Mouse (Mus musculus): ENCODE measurements around the gene Usp44.
A peak's percentile ranks its signal among the peaks of the same experiment; 100 is the strongest.
"Not testable (repeated sequence)": the region's sequence is repeated elsewhere in the genome, so short reads cannot be mapped to it uniquely, and the experiment has no call there.

Usp44 gene

DNA sequence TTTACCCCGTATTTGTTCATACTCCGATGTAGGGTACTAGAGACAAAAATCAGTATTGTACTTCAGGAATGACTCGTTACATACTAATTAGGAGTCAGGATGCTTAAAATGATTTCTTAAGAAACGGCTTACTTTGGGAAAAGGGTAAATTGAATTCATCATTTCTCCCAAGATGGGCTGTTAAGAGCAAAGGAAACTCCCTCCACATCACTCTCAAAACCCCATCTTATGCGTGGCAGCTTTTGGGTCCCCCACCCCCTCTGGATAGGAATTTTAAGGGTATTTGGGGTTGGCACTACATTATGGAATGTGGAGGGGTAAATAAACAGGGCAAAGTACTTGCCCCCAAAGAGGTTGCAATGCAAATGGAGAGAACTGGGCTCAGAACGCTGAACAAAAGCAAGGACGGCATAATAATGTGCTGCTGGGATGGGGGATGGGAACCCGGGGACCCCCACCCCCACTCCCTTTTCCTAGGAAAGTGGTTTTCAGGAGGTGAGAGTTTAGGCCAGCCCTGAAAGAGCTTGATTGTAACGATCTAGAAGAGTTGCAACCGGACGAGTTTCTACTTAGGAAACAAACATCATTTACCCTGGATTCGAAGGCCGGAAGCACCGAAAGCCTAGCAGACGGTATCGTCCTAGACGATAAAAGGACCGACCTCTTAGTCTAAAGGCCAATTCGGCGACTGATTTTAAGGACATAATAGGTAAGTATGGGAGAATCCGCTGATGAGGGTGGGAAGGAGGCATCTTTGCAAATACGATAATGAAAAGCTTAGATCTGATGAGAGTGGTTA, at the start of gene Usp44:
TSS of gene Usp44 (plus strand) at position 625 of the 799 bp plus-strand sequence.
- DNase-seq = no peak

DNA sequence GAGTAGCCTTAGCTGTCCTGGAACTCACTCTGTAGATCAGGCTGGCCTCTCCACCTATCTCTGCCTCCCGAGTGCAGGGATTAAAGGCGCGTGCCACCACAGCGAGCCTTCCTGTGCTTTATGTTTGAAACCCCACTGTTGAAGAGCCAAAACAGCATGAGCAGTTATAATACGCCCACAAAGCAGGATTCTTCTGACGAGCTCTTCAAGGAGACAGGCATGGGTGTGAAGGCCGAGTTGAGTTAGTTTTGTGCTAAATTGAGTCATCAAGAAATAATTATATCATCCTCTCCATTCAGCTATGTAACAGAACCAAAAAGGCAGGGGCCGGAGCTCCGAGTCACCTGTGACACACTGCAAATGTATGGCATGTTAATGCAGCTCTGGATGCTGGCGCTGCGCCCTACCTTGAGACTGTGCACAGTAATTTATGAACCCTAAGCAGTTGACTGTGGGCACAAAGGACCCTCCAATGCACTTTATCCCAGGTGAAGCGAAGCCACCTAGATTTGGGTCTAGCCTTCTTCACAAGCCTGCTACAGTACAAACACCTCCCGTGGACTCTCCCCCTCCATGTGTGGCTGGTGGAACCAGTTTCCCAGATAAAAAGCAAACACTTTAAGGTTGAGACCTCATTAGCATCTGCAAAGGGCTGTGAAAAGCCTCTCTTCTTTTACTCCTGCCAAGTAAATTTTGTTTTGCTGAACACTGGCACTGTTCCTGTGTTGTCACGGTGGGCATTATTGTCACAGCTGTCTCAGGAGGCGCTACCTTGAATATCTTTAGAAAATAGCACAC, 47.9 kb upstream of the Usp44 start:
- no peak for DNase-seq

DNA sequence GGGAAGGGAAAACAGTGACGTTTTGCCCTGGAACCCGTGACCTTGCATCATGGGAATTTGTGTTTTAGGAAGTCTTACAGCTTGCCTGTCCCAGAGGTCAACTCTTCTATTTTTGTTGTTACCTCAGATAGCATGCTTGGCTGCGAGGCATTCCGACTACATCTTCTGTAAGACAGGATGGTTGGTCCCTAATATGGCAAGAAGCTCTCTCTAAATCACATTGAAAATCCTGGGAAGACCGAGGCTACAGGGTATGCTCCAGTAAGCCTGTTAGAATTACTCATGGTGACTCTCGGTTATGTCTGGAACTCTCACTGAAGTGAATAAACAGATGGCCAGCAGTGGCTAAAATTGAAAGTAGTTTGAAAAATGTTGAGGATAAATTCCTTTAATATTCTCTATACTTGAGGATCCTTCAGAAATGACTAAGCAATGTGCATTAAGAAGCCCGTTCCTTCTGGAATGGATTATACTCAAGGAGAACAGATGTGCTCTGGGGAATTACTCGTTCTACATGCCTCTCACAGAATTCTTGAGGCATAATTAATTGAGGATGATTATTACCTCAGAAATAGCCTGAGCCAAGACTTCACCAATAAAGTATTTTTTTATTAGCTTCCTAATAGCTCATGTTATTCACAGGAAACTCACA, 31.5 kb upstream of the Usp44 start:
- DNase-seq = no peak

DNA sequence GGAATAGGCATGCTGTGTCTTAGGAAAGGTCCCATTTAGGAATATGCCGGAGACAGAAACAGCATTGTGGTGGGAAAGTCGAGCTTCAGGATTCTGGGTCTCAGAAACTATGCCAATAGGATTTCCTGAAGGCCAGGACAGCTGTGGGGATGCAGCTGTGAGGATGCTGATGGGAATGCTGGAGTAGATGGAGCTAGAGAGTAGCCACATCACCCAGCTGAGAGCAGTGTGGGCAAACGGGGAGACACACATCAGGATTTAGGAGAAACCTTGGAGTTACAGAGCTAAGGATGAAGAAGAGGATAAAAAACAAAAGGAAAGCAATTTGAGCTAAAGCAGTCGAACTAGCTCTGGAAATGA, 31.0 kb upstream of the Usp44 start:
- no peak for DNase-seq

DNA sequence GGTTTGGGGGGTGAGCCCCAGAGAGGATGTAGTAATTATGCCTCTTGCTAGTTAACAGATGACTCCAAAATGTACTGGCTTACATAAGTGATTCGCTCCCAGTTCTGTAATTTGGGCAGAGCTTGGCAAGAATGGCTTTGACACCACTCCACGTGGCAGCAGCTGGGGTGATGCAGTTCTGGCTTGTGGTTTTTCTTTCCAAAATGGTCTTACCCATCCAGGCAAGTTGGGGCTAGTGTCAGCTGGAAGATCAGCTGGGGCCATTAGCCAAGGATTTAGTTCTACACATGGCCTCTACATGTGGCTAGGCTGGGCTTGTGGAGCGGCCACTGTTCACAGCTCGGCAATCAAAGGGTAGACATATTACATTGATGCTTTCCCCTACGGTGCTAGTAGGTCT, 30.5 kb upstream of the Usp44 start:
- no peak for DNase-seq

DNA sequence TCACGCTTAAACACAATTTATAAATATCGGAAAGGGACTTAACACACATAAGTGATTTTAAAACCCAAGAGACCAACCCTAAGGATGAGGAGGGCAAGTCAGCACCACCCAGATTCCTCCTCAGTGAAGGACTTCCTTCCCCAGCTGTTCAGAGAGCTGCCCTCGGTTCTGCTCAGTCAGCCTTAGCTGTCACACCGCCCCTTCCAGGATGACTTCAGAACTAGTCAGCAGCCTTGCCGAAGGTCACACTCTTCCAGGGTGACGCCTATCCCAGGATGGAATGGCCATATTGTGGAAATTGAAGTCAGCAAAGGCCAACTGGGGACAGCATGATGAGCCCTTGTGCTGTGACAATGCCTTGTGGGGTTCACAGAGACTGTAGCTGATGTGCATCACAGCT, 28.2 kb upstream of the Usp44 start:
- DNase-seq = no peak

DNA sequence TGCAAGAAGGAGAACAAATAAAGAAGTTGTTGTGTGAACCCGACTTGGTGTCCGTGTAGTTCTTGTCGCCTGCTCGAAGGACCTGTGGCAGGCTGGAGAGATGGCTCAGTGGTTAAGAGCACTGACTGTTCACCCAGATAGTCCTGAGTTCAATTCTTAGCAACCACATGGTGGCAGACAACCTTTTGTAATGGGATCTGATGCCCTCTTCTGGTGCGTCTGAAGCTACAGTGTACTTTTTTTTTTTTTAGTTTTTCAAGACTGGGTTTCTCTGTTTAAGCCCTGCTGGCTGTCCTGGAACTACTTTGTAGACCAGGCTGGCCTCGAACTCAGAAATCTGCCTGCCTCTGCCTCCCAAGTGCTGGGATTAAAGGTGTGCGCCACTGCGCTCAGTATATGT, 21.9 kb upstream of the Usp44 start:
- not testable (repeated sequence) for DNase-seq

DNA sequence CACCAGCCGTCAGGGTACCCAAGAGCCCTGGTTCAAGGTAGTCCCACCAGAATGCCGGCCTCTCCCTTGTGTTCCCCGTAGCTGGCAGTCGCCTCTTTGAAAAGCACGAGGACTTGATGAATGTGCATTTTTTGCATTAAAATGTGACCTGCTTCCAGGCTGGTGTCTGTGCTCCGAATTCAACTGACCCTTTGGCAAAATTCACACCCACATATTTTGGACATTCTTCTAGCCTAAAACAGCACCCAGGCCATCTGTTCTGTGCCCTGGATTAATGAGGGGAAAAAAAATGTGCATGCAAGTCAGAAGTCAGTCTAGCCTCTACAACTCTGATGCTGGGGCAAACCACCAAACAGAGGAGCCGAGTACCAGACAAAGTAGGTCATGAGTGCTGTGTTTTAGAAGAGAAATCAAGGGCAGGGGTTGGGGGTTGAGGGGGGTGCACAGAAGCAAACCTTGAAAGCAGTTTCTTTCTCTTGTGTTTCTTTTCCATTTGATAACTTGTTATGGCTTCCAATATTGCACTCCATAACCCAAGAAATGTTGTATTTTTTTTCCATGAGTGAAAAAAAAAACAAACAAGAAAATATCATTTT, 20.7 kb upstream of the Usp44 start:
- DNase-seq = no peak

DNA sequence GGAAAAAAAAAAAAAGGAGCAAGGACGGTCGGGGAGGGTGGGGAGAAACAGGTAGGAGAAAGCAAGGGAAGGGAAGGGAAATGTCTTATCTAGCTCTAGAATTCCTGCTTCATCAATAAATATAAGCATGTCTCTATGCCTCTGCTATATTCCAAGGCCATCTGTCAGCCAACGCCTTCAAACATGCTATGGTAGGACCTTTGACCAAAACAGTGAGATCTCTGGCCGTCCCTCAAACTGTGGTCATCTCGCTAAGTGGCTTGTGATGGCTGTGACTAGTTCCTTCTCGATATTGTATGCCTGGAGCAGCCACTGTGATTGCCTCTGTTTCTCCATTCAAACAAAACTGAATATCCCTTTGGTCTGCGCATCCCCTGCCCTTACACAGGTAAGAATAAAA, 19.3 kb upstream of the Usp44 start:
- DNase-seq = no peak

DNA sequence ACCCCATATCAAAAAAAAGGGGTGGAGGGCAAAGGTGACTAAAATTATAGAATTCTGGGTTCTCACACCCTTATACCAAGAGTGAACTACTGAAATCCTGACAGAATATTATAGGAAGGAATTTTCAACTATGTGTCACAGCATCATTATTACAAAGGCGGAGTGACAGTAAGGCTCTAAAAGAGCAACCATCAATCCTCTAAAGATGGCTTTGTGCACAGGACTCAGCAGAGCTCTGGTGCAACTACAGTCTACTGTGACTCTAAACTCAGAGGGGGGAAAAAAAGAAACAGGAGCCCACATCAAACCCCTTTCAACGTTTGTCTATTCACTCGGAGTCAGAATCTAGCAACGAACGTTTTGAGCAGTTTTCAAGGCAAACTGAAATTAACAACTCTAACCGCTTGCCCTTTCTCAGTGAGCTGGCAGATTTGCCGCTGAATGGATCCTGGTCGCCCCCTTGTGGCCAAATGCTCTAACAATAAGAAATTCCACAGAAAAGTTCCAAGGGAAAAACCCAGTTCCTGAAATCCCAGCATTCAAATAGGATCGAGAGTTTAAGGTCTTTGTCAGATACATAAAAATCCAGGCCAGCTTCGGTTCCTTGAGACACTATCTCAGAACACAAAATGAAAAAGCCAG, 18.5 kb upstream of the Usp44 start:
- DNase-seq = peak; percentile 88

DNA sequence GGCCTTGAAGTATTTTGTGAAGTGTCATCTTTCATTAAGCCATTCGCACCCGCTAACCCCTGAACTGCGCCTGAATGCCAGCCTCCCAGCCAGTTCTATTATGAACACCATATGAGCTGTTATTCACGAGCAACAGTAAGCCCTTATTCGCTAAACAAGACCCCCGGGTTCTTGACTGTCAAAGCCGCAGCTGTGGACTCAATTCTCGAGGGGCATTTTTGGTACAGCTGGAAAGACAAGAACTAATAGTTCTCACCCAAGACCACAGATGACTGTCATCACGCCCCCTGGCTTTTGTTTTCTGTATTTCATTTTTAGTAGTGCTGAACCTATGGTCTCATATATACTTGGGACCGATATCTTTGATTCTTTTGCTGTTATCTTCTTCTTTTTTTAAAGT, 17.6 kb upstream of the Usp44 start:
- no peak for DNase-seq

DNA sequence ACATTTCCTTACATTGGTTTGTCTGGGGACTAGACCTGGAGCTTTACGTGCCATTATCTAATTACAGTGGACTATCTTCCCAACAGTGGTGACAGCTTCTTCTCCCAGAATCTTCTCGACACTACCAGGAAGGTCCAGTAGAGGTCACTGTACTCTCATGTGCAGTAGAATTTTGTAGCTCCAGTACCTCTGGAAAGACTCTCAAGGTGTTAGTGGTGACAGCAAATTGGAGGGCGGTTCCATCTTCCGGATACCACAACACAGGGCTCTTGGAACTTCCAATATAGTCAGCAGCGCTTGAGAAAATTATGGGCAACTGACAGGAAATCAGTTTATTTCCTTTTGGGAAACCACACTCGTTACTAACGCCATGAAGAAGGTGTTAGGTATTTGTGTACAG, 12.7 kb upstream of the Usp44 start:
- DNase-seq = peak; percentile 78

DNA sequence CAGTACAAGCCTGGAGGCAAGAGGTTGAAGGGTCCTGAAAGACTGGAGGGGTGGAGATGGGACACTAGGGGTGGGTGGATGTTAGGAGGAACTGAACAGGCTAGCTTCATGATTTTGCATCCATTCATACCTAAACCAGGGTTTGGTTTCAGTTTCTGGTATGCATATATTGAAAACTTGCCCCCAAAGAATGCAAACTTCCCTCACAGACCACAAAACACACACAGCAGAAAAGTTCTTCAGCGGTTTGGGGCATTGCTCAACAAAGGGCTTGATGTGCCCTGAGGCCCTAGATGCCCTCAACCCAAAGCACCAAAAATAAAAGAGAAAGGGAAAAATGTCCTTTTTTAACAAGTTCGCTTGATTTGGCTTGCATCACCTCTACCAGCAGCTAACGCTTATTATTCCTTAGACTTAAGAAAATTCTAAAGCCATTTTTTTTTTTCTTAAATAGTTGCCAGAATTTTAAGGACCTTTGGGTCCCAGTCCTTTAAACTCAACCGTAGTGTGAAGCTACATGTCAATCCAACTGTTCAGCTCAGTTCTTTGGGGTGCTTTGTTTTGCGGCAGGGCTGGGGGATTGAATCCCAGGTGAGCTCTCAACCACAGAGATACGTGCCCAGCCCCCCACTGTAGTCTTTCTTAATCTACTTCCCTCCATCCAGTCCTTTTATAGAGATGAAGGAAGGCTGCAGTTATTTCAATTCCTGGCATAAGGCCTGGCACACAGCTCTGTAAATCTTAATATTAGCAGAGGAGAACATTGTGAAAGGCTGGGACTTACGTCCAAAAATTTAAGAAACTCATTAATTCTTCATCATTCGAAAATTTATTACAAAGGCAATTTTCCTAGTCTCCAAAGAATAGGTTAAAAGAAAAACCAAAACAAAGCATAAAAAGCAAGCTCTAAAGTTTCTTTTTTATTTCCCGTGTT, 1.2 kb upstream of the Usp44 start:
- DNase-seq = no peak

DNA sequence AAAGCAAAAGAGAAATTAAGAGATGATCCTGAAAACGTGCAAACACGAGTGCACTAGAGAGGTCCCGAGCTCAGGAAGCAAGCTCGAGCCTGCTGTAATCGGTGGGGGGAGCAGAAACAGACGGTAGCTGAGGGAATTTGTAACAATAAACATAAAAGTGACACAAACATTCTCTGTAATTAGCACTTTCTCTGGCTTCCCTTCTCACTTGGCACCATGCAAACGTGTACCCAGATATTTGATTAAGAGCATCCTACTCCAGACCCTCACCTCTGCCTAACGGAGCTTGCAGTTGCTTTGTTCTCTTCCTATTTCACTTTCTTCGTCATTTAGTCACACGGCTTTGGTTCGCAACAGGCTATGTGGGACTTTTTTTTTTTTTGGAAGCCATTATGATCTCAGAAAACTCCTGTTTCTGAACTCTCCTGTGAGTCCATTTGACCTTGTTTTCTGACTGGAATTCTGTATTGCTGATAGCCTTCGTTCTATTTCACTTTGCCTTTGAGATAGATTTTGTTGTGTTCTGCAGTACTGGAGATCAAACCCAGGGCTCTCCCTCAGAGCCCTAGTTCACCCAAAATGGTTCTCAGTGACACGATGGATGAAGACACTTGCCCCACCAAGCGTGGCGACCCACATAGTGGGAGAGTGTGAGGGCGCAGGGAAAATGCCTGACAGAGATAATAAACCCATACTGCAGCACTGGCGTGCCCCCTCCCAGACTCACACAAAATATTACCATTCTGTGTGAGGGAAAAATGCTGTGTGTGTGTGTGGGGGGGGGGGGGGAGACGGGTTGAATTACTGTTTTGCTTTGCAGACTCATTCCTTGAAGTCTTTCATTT, 597 bp downstream of the Usp44 start:
- DNase-seq = no peak

DNA sequence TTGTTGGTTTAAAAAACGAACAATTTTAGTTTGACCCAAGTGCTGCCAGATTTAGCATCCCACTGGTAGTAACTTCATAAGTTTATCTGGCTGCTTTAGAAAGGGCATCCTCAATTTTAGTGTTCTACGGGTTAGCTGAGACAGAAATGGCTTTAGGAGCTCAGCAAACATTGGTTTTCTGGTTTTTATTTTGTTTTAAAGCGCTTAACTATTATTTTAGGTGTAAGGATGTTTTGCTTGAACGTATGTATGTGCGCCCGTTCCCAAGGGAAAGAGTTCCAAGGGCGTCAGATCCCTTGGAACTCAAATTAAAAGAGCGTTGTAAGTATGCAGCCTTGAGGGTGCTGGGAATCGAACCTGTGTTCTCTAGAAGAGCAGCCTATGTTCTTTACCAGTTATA, 1.5 kb downstream of the Usp44 start:
- no peak for DNase-seq

DNA sequence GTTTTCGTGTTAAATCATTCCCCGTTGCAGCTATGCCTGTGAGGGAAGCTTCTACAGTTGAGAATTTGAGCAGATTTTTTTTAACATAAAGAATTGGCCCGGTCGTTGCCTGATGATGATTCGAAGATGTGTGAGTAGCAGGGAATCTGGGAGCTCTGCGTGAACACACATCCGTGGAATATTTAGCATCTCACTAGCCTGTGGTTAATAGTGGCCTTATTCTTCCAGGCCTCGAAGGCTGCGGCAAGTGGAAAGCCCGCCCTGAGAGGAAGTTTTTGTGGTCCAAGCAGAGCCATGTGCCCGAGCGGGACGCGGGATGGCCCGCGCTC, 2.0 kb downstream of the Usp44 start:
- DNase-seq = no peak

DNA sequence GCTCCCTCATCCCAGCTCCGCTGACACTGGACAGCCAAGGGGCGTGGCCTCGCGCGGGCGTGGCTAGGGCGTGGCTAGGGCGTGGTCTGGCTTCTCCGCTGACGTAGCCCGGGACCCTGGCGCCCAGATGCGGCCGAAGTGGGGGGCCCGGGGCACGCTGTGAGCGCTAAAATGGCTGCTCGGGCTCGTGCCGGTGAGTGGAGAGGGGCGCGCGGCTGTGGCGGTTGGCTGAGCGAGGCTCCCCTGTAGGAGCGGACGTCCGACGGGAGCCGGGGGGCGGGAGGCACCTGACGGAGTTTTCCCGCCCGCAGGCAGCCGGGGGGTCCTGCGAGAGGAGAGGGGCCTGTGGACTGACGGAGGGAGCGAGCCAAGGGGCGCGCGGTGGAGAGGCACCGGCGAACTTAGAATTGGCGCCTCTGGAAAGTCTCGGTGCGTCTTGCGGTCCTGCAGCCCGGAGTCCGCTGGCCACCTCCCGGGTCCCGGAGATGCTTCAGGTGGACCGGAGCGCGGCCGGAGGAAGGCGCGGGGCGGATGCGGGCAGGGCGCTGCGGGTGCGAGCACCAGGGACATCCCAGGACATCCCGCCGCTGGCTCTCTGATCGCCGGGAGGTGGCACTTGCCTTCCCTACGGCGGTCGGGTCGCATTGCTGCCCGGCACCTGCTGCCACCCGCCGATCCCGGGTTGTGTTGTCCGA, 2.5 kb downstream of the Usp44 start:
- DNase-seq = peak; percentile 78

DNA sequence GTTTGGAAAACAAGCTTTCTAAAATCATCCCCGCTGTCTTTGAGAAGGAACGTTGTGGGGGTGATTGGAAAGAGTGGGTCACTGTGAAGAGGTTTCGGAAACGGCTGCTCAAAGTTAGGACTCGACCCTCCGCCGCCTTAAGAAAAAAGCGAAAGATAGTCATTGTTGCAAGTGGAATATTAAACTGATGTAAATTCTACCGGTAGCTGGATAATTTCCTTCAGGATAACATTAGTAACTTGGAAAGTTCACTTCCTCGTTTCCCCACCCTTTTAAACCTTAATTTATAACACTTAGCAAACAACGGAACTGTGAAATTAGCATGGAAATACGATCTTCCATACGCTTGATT, 3.0 kb downstream of the Usp44 start:
- no peak for DNase-seq

DNA sequence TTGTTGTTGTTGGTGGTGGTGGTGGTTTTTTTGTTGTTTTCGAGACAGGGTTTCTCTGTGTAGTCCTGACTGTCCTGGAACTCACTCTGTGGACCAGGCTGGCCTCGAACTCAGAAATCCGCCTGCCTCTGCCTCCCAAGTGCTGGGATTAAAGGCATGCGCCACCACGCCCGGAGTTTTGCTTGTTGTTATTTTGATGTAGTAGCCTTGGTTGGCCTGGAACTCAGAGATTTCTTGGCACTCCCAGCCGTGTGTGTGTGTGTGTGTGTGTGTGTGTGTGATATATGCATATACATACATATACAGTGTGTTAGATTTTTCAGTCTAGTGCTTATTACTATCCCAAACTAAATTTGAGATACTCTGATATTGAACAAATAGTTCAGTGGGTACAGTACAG, 3.8 kb downstream of the Usp44 start:
- not testable (repeated sequence) for DNase-seq

DNA sequence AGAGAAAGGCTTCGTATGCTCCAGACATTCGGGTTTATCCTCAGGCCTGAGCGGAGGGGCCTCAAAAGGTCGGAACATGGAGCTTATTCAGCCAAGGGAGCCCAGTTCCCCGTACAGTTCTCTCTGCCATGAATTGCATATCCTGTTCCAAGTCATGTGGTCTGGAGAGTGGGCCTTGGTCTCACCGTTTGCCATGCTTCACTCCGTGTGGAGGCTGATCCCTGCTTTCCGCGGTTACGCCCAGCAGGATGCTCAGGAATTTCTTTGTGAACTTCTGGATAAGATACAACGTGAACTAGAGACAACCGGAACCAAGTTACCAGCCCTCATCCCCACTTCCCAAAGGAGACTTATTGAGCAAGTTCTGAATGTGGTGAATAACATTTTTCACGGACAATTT, 15.4 kb downstream of the Usp44 start:
- no peak for DNase-seq

DNA sequence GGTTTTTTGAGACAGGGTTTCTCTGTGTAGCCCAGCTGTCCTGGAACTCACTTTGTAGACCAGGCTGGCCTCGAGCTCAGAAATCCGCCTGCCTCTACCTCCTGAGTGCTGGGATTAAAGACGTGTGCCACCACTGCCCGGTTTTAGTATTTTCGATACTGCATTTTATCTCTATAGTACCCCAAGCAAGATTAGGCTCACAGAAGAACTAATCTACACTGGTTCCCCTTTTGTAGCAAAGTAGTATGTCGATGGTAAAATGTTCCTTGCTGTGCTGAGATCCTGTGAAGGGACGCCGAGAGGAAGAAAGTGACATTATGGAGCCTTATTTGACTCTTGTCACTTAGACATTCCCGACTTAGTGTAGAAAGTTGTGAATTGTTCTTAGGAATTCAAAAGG, 23.8 kb downstream of the Usp44 start:
- no peak for DNase-seq

Data from kidney, postnatal 10 days (tissue).